Mouse (Mus musculus) large intestine, adult 2 months (tissue): ENCODE results near the gene Gm44503. TPM values are rescaled to one million over a fixed set of nuclear protein-coding genes. Genes with fewer than 3 reads are reported as not detected.

ENCODE experiments used
- DNase-seq: peaks from one replicate; pipeline ENCODE4 v3.0.0-alpha.2; 2012; ENCODE audit warnings: low read depth, low spot score
- WGBS: fragments of 180-500 bp; shearing (Covaris S2); methylation state at CpG from one replicate; pipeline ENCODE4 v1.1.7; 2018; 5-methylcytosine and 5-hydroxymethylcytosine counted together
- polyA plus RNA-seq: library from polyadenylated mRNA; depleted of rRNA; stranded (reverse); fragments of >200 nt; gene quantifications from 2 replicates; pipeline ENCODE4 v1.2.3, GENCODE M21; 2012

Gene Gm44503
- polyA plus RNA-seq, 1 experiment, result not detected

DNA sequence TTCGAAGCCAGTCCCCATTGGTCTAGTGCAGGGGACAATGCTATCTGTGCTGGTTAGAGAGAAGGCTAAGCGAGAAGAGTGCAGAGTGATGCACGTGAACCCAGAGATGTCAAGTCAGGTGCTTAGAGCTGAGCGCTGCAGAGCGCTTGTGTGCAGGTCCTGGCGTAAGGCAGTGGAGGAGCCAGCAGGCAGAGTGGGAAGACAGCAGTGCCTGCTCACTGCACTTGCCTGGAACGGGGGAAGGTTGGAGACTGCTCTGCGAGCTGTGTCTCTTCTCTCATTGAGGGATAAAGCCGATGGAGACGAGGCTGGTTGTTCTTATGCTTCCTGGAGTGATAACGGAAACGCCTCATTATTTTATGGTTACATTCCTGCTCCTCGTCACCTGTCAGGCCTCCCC, 56.1 kb downstream of the Gm44503 start:
- no peak for DNase-seq
- 78% methylated on average over 13 of the region's 13 CpGs for WGBS

DNA sequence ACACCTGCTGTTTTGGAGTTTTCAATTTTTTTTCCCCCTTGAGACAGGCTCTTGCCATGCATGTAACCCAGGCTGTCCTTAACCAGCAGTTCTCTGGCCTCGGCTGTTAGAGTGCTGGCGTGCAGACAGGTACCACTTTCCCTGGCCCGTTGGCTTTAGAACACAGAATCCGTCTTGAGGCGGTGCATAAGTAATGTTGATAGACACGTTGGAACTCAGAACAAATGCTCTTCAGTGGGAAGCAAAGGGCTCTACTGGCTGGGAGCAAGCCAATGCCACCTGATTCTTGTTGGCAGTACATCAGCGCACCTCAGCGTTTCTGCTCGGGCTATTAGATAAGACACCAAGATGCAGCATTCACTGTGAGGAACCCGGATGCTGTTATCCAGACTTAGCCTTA, 61.2 kb downstream of the Gm44503 start:
- 88% methylated on average over 10 of the region's 10 CpGs for WGBS
- no peak for DNase-seq

GRCm38 (mm10) chr9:73020566-73021097, 62.0 kb downstream of the Gm44503 start:
- DNase-seq, result no peak
- WGBS, result 91% methylated on average over 5 of the region's 5 CpGs

GRCm38 (mm10) chr9:73025818-73026636, 67.4 kb downstream of the Gm44503 start:
- DNase-seq, result no peak
- WGBS, result 67% methylated on average over 17 of the region's 17 CpGs

GRCm38 (mm10) chr9:73030443-73030842, 71.8 kb downstream of the Gm44503 start:
- 97% methylated on average over 1 of the region's 1 CpGs for WGBS
- DNase-seq, result no peak

- 71% methylated on average over 4 of the region's 4 CpGs for WGBS
- DNase-seq, result no peak
Measured at GRCm38 (mm10) chr9:73031421-73031820, 72.8 kb downstream of the Gm44503 start.

DNA sequence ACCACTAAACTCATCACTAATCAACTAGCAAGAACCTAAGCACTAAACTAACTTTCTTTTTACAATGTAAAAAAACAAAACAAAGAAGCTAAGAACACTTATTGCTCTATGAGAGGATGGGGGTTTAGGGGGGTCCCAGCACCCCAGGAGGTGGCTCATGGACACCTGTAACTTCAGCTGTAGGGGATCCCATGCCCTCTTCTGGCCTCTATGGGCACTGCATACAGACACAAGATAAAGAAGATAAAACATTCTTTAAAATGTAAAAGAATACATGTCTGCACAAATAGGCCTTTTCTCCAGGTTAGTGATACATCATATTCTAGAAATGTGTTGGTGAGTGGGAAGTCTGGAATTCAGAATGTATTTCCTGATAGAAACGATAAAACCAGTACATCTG, 74.8 kb downstream of the Gm44503 start:
- no peak for DNase-seq
- WGBS, result 100% methylated on average over 1 of the region's 1 CpGs

DNA sequence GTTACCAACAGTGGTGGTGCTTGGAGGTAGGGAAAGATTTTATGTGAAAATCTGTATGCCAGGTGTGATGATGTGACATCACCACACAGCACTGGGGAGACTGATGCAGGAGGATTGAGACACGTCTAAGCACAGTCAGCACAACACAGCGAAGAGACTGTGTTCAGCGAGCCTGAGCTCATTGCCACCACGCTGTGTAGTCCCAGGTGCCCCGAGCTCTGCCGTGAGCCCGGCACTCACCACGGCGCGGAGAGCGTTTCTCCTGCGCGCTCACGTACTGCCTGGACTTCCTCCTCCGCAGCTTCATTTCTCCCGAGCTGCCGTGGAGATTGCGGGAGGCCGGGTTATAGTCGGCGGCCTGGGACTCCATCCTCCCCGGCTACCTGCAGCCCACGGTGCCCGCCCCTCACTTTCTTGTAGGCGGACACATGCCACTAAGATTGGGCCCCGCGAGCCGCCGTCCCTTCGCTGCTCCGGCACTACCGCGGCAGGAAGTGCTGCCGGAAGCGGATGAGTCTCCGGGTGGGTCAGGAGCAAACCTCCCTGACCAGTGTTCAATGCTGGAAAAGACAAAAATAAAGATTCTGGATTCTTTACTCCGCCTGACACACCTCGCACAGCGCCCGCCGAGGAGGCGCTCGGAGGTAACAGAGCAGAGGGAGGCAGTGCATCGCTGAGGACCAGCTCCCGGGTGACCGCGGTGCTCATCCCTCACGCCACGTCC, 80.7 kb downstream of the Gm44503 start:
- under 1% methylated on average over 49 of the region's 49 CpGs for WGBS
- DNase-seq, result peak; percentile 74

DNA sequence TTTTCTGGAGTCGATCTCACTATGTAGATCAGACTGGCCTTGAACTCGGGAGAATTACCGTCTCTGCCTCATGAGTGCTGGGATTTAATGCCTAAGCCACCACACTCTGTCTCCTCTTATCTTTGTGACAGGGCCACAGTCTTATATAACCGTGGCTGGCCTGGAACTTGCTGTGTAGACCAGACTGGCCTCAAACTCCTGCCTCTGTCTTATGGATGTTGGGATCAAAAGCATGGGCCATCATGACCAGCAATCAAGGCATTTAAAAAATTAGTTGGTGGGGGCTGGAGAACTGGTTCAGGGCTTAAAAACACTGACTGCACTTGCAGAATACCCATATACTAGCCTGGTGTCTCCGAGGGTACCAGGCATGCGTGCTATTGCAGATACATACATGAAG, 81.4 kb downstream of the Gm44503 start, which contains the start of gene Pigb:
TSS of gene Pigb (minus strand) at position 299 of the 400 bp plus-strand sequence.
- no peak for DNase-seq
- 22% methylated on average over 6 of the region's 6 CpGs for WGBS

GRCm38 (mm10) chr9:73044146-73045079, 85.8 kb downstream of the Gm44503 start, which contains the start of gene Rab27a:
Gene Rab27a (plus strand): TSS chr9:73044854.
- peak; percentile 65 for DNase-seq
- WGBS, result 1% methylated on average over 41 of the region's 41 CpGs

GRCm38 (mm10) chr9:73045204-73045603, 86.6 kb downstream of the Gm44503 start:
- no peak for DNase-seq
- WGBS, result 24% methylated on average over 7 of the region's 7 CpGs

- no peak for DNase-seq
- 63% methylated on average over 10 of the region's 10 CpGs for WGBS
Measured at GRCm38 (mm10) chr9:73045711-73046110, 87.1 kb downstream of the Gm44503 start.

- WGBS, result 89% methylated on average over 2 of the region's 2 CpGs
- DNase-seq, result no peak
Measured at GRCm38 (mm10) chr9:73047906-73048305, 89.3 kb downstream of the Gm44503 start.

- no peak for DNase-seq
- 62% methylated on average over 4 of the region's 4 CpGs for WGBS
Measured at GRCm38 (mm10) chr9:73048927-73049326, 90.3 kb downstream of the Gm44503 start.

GRCm38 (mm10) chr9:73049833-73050232, 91.2 kb downstream of the Gm44503 start:
- no peak for DNase-seq
- 50% methylated on average over 5 of the region's 5 CpGs for WGBS

DNA sequence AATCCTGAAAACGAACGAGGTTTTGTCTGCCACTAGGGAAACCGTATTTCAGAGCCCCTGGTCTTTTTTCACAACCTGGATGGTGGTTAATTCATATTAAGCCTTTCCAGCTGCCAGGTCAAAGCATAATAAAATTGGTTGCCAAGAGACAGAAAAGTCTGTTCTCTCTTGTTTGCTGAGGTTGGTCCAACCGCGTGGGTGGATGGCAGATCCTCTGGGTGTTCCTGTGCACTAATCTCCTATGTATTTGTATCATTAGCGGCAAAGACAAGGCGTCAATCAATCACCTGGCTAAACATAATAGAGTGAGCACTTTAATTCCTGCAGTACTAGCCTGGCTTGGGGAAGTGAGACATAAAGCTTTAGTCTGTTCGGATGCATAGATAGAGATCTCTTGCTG, 92.0 kb downstream of the Gm44503 start:
- WGBS, result 28% methylated on average over 8 of the region's 8 CpGs
- DNase-seq, result no peak

DNA sequence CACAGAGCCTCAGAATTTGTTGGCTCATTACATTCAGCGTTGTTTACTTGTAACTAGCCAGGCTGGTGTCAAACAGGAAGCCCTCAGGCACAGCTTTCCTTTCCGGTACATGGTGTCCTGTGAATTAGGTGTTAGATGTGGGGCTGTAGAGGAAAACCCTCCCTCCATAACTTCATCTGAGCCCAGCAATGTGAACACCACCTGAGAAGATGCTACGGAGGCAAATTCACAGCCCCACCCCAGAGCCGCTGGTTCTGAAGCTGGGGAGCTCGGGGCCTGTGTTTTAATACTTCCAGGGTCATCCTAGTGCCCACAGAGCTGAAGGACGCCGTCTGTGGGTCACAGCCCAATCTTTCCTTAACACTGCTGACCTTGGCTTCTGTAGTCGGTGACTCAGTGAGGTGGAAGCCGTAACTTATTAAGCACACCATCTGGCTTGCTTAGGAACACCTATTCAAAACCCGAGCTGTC, 96.8 kb downstream of the Gm44503 start:
- 34% methylated on average over 10 of the region's 10 CpGs for WGBS
- no peak for DNase-seq

GRCm38 (mm10) chr9:73059224-73059623, 100.6 kb downstream of the Gm44503 start:
- 90% methylated on average over 4 of the region's 4 CpGs for WGBS
- no peak for DNase-seq

- 74% methylated on average over 15 of the region's 15 CpGs for WGBS
- no peak for DNase-seq
Measured at GRCm38 (mm10) chr9:73063621-73064290, 105.1 kb downstream of the Gm44503 start.
